Mouse (Mus musculus) spleen, adult 2 months (tissue): ENCODE data around the gene Sephs1. TPM values are rescaled to one million over a fixed set of nuclear protein-coding genes. Genes with fewer than 3 reads are reported as not detected.

ENCODE experiments used
- DNase-seq, 2 experiments: peaks; one replicate each; pipeline versions ENCODE4 v3.0.0 to v3.0.0-alpha.2; 2012 to 2021; ENCODE audit warnings: low spot score in 2 of 2, low read depth in 1 of 2
- H3K27ac ChIP-seq: fragments of 200-500 bp; 2 replicates; pipeline ENCODE4 v1.5.1; 2012; ENCODE audit warnings: low read length, inconsistent platforms; ENCODE audit not compliant: insufficient read depth
- H3K27me3 ChIP-seq: fragments of 200-500 bp; 2 replicates; pipeline ENCODE4 v1.6.1; 2012; ENCODE audit warnings: mild to moderate bottlenecking, moderate library complexity, low read length, inconsistent platforms; ENCODE audit not compliant: control insufficient read depth, insufficient read depth
- H3K36me3 ChIP-seq: fragments of 200-500 bp; 2 replicates; pipeline ENCODE4 v1.6.1; 2012; ENCODE audit warnings: mild to moderate bottlenecking, low read length, inconsistent platforms; ENCODE audit not compliant: control insufficient read depth, insufficient read depth
- H3K4me1 ChIP-seq: fragments of 200-500 bp; 2 replicates; pipeline ENCODE4 v1.6.1; 2011; ENCODE audit warnings: inconsistent platforms; ENCODE audit not compliant: control insufficient read depth, insufficient read depth, insufficient read length
- H3K4me3 ChIP-seq: fragments of 200-500 bp; 2 replicates; pipeline ENCODE4 v1.5.1; 2011; ENCODE audit warnings: mild to moderate bottlenecking, inconsistent platforms; ENCODE audit not compliant: insufficient read depth, insufficient read length; ENCODE audit errors: extremely low read depth
- CTCF ChIP-seq: fragments of 200-500 bp; IDR thresholded peaks from 2 replicates; pipeline ENCODE4 v1.5.1; 2011; ENCODE audit warnings: mild to moderate bottlenecking, inconsistent platforms; ENCODE audit not compliant: insufficient read depth, insufficient read length, insufficient replicate concordance; ENCODE audit errors: extremely low read depth
- POLR2A ChIP-seq: fragments of 200-500 bp; IDR thresholded peaks from 2 replicates; pipeline ENCODE4 v1.6.1; 2011; ENCODE audit warnings: low read depth, low read length, inconsistent platforms
- WGBS: fragments of 180-500 bp; shearing (Covaris S2); methylation state at CpG from one replicate; pipeline ENCODE4 v1.1.7; 2018; 5-methylcytosine and 5-hydroxymethylcytosine counted together
- polyA plus RNA-seq: library from polyadenylated mRNA; depleted of rRNA; stranded (reverse); fragments of >200 nt; gene quantifications from 2 replicates; pipeline ENCODE4 v1.2.3, GENCODE M21; 2012

Sephs1 gene
- polyA plus RNA-seq, 1 experiment: 8.8 TPM

GRCm38 (mm10) chr2:4882249-4882791 lies 956 bp downstream of the Sephs1 start:
- peak; percentile 9 to 44 for DNase-seq
- Histone ChIP-seq H3K27ac (peak overlapping the region; percentile 93), H3K4me1 (no peaks in the 10 kb centered on the region), H3K36me3 (peaks cover under 1% of the 10 kb centered on the region; the same call in 1 of the 2 replicates), H3K27me3 (no peaks in the 10 kb centered on the region), H3K4me3 (peak overlapping the region; percentile 85)
- under 1% methylated on average over 61 of the region's 63 CpGs for WGBS
- no peak for TF ChIP-seq CTCF
- no peak for TF ChIP-seq POLR2A

- H3K4me1 ChIP-seq: no peaks in the 10 kb centered on the region
- TF ChIP-seq POLR2A (no peak), CTCF (no peak)
- H3K36me3 ChIP-seq: peaks cover 2% of the 10 kb centered on the region; the same call in 1 of the 2 replicates
- DNase-seq: peak in 1 of 2 experiments; percentile 12
- peak overlapping the region; percentile 85 for H3K4me3 ChIP-seq
- H3K27me3 ChIP-seq: no peaks in the 10 kb centered on the region
- WGBS: under 1% methylated on average over 18 of the region's 18 CpGs
- H3K27ac ChIP-seq: no peak overlapping the region
Observed at GRCm38 (mm10) chr2:4883009-4883704, 1.8 kb downstream of the Sephs1 start.

- no peak overlapping the region for H3K4me3 ChIP-seq
- H3K27ac ChIP-seq: no peak overlapping the region
- H3K4me1 ChIP-seq: no peaks in the 10 kb centered on the region
- no peaks in the 10 kb centered on the region for H3K27me3 ChIP-seq
- peaks cover 5% of the 10 kb centered on the region; the same call in 1 of the 2 replicates for H3K36me3 ChIP-seq
- no peak for DNase-seq
- WGBS: 94% methylated on average over 6 of the region's 6 CpGs
- TF ChIP-seq CTCF (no peak), POLR2A (no peak)
Observed at GRCm38 (mm10) chr2:4886896-4887295, 5.5 kb downstream of the Sephs1 start.

GRCm38 (mm10) chr2:4895598-4895997 lies 14.2 kb downstream of the Sephs1 start:
- DNase-seq: no peak
- H3K27ac ChIP-seq: no peak overlapping the region
- H3K36me3 ChIP-seq: peaks cover 12% of the 10 kb centered on the region

GRCm38 (mm10) chr2:4896970-4897369 lies 15.6 kb downstream of the Sephs1 start:
- DNase-seq: no peak
- no peak overlapping the region for H3K4me3 ChIP-seq
- no peak for TF ChIP-seq POLR2A
- no peak for TF ChIP-seq CTCF
- 94% methylated on average over 4 of the region's 4 CpGs for WGBS
- H3K27me3 ChIP-seq: no peaks in the 10 kb centered on the region
- H3K36me3 ChIP-seq: peaks cover 17% of the 10 kb centered on the region
- H3K27ac ChIP-seq: no peak overlapping the region
- no peaks in the 10 kb centered on the region for H3K4me1 ChIP-seq

More at GRCm38 (mm10) chr2:4895598-4895997, 14.2 kb downstream of the Sephs1 start:
- TF ChIP-seq POLR2A (no peak), CTCF (no peak)
- Histone ChIP-seq H3K4me3 (no peak overlapping the region), H3K4me1 (no peaks in the 10 kb centered on the region), H3K27me3 (no peaks in the 10 kb centered on the region)
- 96% methylated on average over 2 of the region's 2 CpGs for WGBS

GRCm38 (mm10) chr2:4900624-4901023 lies 19.3 kb downstream of the Sephs1 start:
- Histone ChIP-seq H3K27me3 (no peaks in the 10 kb centered on the region), H3K27ac (no peak overlapping the region), H3K36me3 (peaks cover 16% of the 10 kb centered on the region), H3K4me1 (no peaks in the 10 kb centered on the region), H3K4me3 (no peak overlapping the region)
- TF ChIP-seq POLR2A (no peak), CTCF (no peak)
- no peak for DNase-seq
- 96% methylated on average over 6 of the region's 6 CpGs for WGBS

GRCm38 (mm10) chr2:4902346-4902745 lies 21.0 kb downstream of the Sephs1 start:
- H3K4me1 ChIP-seq: no peaks in the 10 kb centered on the region
- TF ChIP-seq CTCF (no peak), POLR2A (no peak)
- peaks cover 28% of the 10 kb centered on the region for H3K36me3 ChIP-seq
- H3K27me3 ChIP-seq: no peaks in the 10 kb centered on the region
- WGBS: 94% methylated on average over 5 of the region's 5 CpGs
- no peak overlapping the region for H3K27ac ChIP-seq
- H3K4me3 ChIP-seq: no peak overlapping the region
- DNase-seq: no peak
